Mouse (Mus musculus): ENCODE data around the gene Phf21a.

GRCm38 (mm10) chr2:92277787-92278186 is 184.9 kb downstream of the Phf21a start:
- TF ChIP-seq POLR2A (IDR thresholded peaks at IDR 0.05; ENCODE audit: borderline replicate concordance, control insufficient read depth, low read depth, low read length) (no peak), CTCF (IDR thresholded peaks at IDR 0.05; ENCODE audit: control insufficient read depth, insufficient read depth, low read length) (no peak)

All from bone marrow, adult 2 months (tissue).